Mouse (Mus musculus): ENCODE results near the gene Gm13271.
"Not testable (repeated sequence)": the region's sequence is repeated elsewhere in the genome, so short reads cannot be mapped to it uniquely, and the experiment has no call there.

DNA sequence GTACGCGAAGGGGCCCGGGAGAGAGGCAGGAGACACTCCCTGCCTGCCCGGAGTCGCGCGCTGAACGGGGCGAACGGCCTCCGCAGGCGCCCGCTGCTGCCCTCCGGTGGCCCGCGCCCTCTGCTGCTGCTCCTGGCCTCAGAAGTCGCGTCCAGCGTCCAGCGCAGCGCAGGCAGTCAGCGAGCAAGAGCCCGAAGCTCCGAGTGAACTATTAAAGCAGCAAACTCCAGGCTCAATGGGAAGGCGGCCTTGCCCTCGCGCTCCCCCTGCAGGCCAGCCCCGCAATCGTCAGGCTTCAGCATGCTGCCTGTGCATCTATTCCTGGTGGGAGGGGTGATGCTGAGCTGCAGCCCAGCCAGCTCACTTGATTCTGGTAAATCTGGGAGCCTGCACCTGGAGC, 48.3 kb downstream of the Gm13271 start, which contains the start of gene Gm13287:
- not testable (repeated sequence) for TF ChIP-seq CTCF, POLR2A (IDR thresholded peaks at IDR 0.05; ENCODE audit: extremely low read depth, insufficient read depth, low read length)
